In the genomic region with DNA sequence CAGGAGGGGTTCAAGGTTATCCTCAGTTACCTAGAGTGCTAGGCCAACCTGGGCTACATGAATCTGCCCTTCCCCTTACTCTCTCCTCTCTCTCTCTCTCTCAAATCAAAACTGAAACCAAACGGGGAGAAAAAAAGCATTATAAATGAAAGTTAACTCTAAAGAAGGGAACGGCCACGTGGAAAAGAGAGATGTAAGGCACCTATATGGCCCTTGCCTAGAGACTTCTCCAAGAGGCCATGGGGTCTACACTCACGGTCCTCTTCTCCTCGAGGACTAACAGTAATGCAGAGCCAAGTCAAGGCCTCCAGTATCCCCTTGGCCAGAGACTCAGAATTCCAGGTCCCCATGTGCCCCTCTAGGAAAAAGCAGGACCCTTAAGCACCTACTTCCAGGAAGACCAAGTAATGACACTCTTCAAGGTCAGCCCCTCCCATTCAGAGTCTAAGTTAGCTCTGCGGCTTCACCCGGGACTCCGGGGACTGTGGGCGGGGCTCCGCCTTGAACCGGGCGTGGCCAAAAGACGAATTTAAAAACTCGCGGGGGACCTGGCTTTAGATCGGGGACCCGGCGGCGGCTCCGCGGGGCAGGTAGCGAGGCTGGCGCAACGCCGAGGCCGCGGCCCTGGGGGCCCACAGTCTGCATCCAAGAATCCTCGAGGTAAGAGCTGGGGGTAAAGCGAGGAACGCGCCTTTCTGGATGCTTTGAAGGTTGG, we compare ENCODE assay signal across 8 mouse cellular contexts. TPM values are rescaled to one million over a fixed set of nuclear protein-coding genes. Genes with fewer than 3 reads are reported as not detected.
DNase-seq lines count a peak whose midpoint lies in the region; ATAC-seq lines count a peak whose summit lies in the region.

A gene (plus strand): TSS at position 558 of the 715 bp plus-strand sequence.

- peak; percentile 56 to 61 for DNase-seq in left cerebral cortex, adult 18-20 months (ENCODE audit: low spot score in 2 of 2)
- no peak for DNase-seq in left cerebral cortex, postnatal 4 days
- peak; percentile 57 for DNase-seq in c-Kit-positive CD71-positive TER-119-negative erythroid progenitor cells, embryonic 14.5 days (ENCODE audit: low read depth)
- DNase-seq in forebrain, embryonic 14.5 days (ENCODE audit: low spot score), result peak; percentile 31
- DNase-seq in spleen, postnatal 36 days (ENCODE audit: low spot score in 2 of 2), result peak; percentile 92 to 93

- peaks cover 11% of the 10 kb centered on the region; the same call in 1 of the 2 replicates for H3K36me3 ChIP-seq in forebrain, embryonic 14.5 days (ENCODE audit: control insufficient read depth, insufficient read depth, low read length)
- H3K36me3 ChIP-seq in hindbrain, embryonic 13.5 days, result peaks cover 11% of the 10 kb centered on the region
- peaks cover 10% of the 10 kb centered on the region; the same call in 1 of the 2 replicates for H3K36me3 ChIP-seq in limb, embryonic 13.5 days
- 0 out of 2 replicates have a peak, but pooled peaks cover 5% of the 10 kb centered on the region for H3K36me3 ChIP-seq in midbrain, embryonic 12.5 days

- peak within 1 kb of the TSS; percentile 99 for H3K4me2 ChIP-seq in forebrain, embryonic 14.5 days (ENCODE audit: low read length)
- peak within 1 kb of the TSS; percentile 96 for H3K4me2 ChIP-seq in hindbrain, embryonic 13.5 days
- peak within 1 kb of the TSS; percentile 95 for H3K4me2 ChIP-seq in limb, embryonic 13.5 days (replicated peaks)
- H3K4me2 ChIP-seq in midbrain, embryonic 12.5 days (replicated peaks), result peak within 1 kb of the TSS; percentile 96

- no peaks in the 10 kb centered on the region for H3K9me3 ChIP-seq in forebrain, embryonic 14.5 days (replicated peaks; ENCODE audit: control insufficient read depth, low read length)
- peaks cover 3% of the 10 kb centered on the region; the same call in 1 of the 2 replicates for H3K9me3 ChIP-seq in hindbrain, embryonic 13.5 days
- peaks cover 14% of the 10 kb centered on the region for H3K9me3 ChIP-seq in limb, embryonic 13.5 days
- peaks cover 4% of the 10 kb centered on the region; the same call in 1 of the 2 replicates for H3K9me3 ChIP-seq in midbrain, embryonic 12.5 days

- ATAC-seq in forebrain, embryonic 14.5 days, result peak; percentile 29
- peak; percentile 9; the same call in 1 of the 2 replicates for ATAC-seq in hindbrain, embryonic 13.5 days (ENCODE audit: low FRiP score)
- ATAC-seq in limb, embryonic 13.5 days (ENCODE audit: low FRiP score, low read depth), result no peak
- peak; percentile 51; the same call in 1 of the 2 replicates for ATAC-seq in midbrain, embryonic 12.5 days (ENCODE audit: low FRiP score, low read depth)

- H3K9ac ChIP-seq in forebrain, embryonic 14.5 days (ENCODE audit: low read length), result peak within 1 kb of the TSS; percentile 73
- peak within 1 kb of the TSS; percentile 81 for H3K9ac ChIP-seq in hindbrain, embryonic 13.5 days
- peak within 1 kb of the TSS; percentile 72 for H3K9ac ChIP-seq in limb, embryonic 13.5 days
- H3K9ac ChIP-seq in midbrain, embryonic 12.5 days (replicated peaks), result peak within 1 kb of the TSS; percentile 61

- 10% methylated on average over 31 of the region's 31 CpGs for WGBS in forebrain, embryonic 14.5 days
- 11% methylated on average over 31 of the region's 31 CpGs for WGBS in hindbrain, embryonic 13.5 days
- 12% methylated on average over 31 of the region's 31 CpGs for whole genome bisulfite sequencing in limb, embryonic 13.5 days
- WGBS in midbrain, embryonic 12.5 days, result 11% methylated on average over 31 of the region's 31 CpGs

- H3K4me3 ChIP-seq in forebrain, embryonic 14.5 days (ENCODE audit: low read depth, low read length), result peak within 1 kb of the TSS; percentile 56
- peak within 1 kb of the TSS; percentile 62 for H3K4me3 ChIP-seq in hindbrain, embryonic 13.5 days
- H3K4me3 ChIP-seq in limb, embryonic 13.5 days, result peak within 1 kb of the TSS; percentile 63
- H3K4me3 ChIP-seq in midbrain, embryonic 12.5 days, result peak within 1 kb of the TSS; percentile 63

- H3K4me1 ChIP-seq in forebrain, embryonic 14.5 days (ENCODE audit: control insufficient read depth, insufficient read depth, low read length), result 0 out of 2 replicates have a peak, but pooled peaks cover 7% of the 10 kb centered on the region
- H3K4me1 ChIP-seq in hindbrain, embryonic 13.5 days (replicated peaks), result peaks cover 24% of the 10 kb centered on the region
- H3K4me1 ChIP-seq in limb, embryonic 13.5 days, result peaks cover 19% of the 10 kb centered on the region
- peaks cover 16% of the 10 kb centered on the region for H3K4me1 ChIP-seq in midbrain, embryonic 12.5 days

- H3K27me3 ChIP-seq in forebrain, embryonic 14.5 days (replicated peaks; ENCODE audit: control insufficient read depth, insufficient read depth, low read length), result no peaks in the 10 kb centered on the region
- peaks cover 8% of the 10 kb centered on the region; the same call in 1 of the 2 replicates for H3K27me3 ChIP-seq in hindbrain, embryonic 13.5 days
- peaks cover 43% of the 10 kb centered on the region for H3K27me3 ChIP-seq in limb, embryonic 13.5 days
- H3K27me3 ChIP-seq in midbrain, embryonic 12.5 days, result peaks cover 37% of the 10 kb centered on the region

- H3K27ac ChIP-seq in forebrain, embryonic 14.5 days (ENCODE audit: low read depth, low read length), result peak within 1 kb of the TSS; percentile 39; the same call in 1 of the 2 replicates
- peak within 1 kb of the TSS; percentile 72 for H3K27ac ChIP-seq in hindbrain, embryonic 13.5 days
- no peak within 1 kb of the TSS for H3K27ac ChIP-seq in limb, embryonic 13.5 days
- H3K27ac ChIP-seq in midbrain, embryonic 12.5 days (replicated peaks), result 0 out of 2 replicates have a peak within 1 kb of the TSS, but pooled peaks have one; percentile 6

- intact Hi-C loops in left cerebral cortex, postnatal 4 days (cut with DNase I), result loop anchor here (10.0 kb wide), 1 partner anchor 47 kb away; no protein-coding TSS in a partner anchor

RNA-seq across cellular contexts. Expression of the gene that starts here (rescaled TPM):
- 1 to 10 TPM; 3.9 to 4.1 TPM for total RNA-seq in left cerebral cortex, adult 18-20 months (2021)
- total RNA-seq in left cerebral cortex, postnatal 4 days (2021), result 1 to 10 TPM; 2.1 to 3.0 TPM
- polyA plus RNA-seq in forebrain, embryonic 14.5 days (2014; fragmentation: Nextera tagmentation; extraction: Ambion mirVana), result 1.2 and 1.4 TPM in 2 replicates
- 2.0 TPM in 2 replicates for polyA plus RNA-seq in hindbrain, embryonic 13.5 days (2015; fragmentation: Nextera tagmentation; extraction: Ambion mirVana)
- polyA plus RNA-seq in limb, embryonic 13.5 days (2015; fragmentation: Nextera tagmentation; extraction: Ambion mirVana), result 1.3 and 2.0 TPM in 2 replicates
- polyA plus RNA-seq in midbrain, embryonic 12.5 days (2016; fragmentation: Nextera tagmentation; extraction: Ambion mirVana), result 1.4 TPM in 2 replicates
